Mouse (Mus musculus) urinary bladder, postnatal 36 days (tissue): ENCODE measurements at regions not wholly inside any gene's neighbourhood (a gene's known extent, or its start where the extent isn't known, plus 50 kb on each side); places are given as distances from the start of the nearest gene placed in this dataset.
A peak's percentile ranks its signal among the peaks of the same experiment; 100 is the strongest.
"Not testable (repeated sequence)": the region's sequence is repeated elsewhere in the genome, so short reads cannot be mapped to it uniquely, and the experiment has no call there.

Experiments
- DNase-seq, 2 experiments: peaks; one replicate each; pipeline ENCODE4 v3.0.0; 2022; ENCODE audit warnings: low spot score in 2 of 2, mixed read lengths in 1 of 2

DNA sequence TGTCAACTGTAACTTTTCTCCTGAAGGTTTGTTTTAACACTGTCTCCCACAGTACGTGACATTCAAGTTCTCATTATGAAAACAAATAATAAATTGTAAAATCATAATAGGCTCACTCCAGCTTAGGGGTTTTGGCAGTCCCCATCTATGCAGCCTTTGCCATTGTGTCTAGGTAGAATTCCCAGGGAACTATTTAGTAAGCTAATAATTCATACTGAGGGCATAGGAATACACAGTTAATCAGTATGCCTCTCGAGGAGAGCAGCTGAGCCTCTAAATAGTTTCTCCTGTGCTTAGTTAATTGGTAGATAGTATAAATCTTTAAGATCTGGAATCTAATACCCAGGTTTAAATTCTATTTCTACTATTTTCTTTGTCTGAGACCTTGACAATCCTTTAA lies 191.7 kb downstream of the Tprg start:
- no peak for DNase-seq

GRCm38 (mm10) chr16:25483831-25484254 lies 197.2 kb downstream of the Tprg start:
- peak; percentile 56 to 59 for DNase-seq

DNA sequence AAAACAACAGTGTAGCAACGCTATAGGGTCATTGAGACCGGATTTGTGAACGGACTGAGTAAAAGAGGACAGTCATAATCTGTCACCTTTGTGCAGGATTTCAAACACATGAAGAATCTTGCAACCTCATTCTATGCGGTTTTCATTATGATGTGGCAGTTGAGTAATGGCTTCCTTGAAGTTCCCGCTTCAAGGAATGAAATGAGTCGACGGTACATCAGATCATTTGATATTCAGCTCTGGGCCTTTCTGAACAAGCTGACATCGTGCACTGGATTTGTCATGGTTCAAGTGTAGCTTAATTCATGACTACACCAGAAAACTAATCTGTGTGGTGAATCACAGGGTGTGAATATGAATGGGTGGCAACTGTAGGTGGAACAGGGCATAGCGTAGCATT lies 198.4 kb downstream of the Tprg start:
- DNase-seq: no peak

- DNase-seq: no peak
These were observed 197.0 kb upstream of the Trp63 start for GRCm38 (mm10) chr16:25486477-25487094.

DNA sequence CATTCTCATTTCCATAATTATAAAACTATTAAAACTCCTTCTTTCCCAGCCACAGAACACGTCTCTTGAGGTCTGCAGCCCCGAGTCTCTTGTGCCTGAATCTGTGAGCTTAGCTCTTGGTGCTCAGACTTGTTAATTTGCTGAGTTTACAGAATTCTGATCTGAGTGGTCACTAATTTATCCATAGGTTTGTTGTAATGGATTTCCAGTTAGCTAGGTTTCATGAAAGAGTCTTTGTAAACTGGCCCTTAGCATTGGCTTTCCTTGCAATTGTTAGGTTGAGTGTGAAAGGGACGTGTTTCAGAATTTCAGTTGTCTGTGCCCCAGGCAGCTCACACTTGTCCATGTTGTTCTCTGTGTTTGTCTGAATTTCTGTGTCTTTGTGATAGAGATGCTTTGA lies 192.7 kb upstream of the Trp63 start:
- DNase-seq: no peak

DNA sequence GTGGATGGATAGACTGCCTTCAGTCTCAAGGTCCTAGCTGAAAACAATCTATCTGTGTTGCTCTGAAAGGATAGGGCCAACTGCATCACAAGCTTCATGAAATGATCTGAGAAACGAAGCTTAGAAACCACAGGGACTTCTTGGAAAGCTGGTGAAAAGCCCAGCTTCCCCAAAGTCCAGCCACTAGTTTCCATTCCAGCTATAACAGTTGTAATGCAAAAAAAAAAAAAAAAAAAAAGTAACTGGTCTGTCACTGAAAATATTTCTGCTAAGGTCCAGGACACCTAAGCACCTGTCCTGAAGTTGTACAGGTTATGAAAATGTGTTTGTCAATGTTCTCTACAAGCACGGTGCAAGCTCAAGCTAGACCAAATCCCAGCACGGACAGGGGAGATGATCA lies 189.4 kb upstream of the Trp63 start:
- DNase-seq: no peak

GRCm38 (mm10) chr16:25495586-25496196 lies 187.9 kb upstream of the Trp63 start:
- DNase-seq: no peak

- no peak for DNase-seq
These were observed 178.7 kb upstream of the Trp63 start for GRCm38 (mm10) chr16:25504829-25505228.

DNA sequence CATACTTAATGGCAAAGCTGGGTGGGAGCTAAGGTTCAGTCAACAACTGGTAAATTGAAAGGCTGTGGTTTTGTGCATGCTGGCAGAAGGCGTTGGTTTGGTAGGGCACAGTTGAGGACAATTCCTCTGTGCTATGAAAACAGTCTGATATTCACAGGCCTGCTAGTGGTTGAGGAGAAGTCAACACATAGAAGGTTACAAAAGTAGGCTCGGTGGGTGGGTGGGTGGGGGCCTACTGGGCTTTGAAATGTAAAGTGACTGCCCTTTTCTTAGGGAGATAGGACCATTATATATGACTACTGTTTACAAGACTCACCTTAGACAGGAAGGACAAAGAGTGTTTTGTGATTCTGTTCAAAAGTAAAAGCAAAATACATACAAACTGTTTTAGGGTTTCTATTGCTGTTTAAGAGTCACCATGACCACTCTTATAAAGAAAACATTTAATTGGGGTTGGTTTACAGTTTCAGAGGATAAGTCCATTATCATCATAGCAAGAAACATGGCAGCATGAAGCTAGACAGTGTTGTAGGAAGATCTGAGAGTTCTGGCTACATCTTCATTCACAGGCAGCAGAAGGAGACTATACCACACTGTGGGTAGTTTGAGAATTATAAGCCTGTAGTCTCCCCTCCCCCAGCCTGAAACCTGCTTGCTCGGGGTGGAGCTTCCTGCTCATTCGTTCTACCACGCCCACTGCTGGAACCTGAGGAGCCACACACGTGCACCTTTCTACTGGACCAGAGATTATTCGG lies 166.3 kb upstream of the Trp63 start:
- DNase-seq: no peak

- DNase-seq: not testable (repeated sequence)
These were observed 160.4 kb upstream of the Trp63 start for GRCm38 (mm10) chr16:25523141-25523540.

- no peak for DNase-seq
These were observed 159.9 kb upstream of the Trp63 start for GRCm38 (mm10) chr16:25523621-25524020.

- no peak for DNase-seq
These were observed 155.7 kb upstream of the Trp63 start for GRCm38 (mm10) chr16:25527850-25528249.

- no peak for DNase-seq
These were observed 155.2 kb upstream of the Trp63 start for GRCm38 (mm10) chr16:25528313-25528712.

DNA sequence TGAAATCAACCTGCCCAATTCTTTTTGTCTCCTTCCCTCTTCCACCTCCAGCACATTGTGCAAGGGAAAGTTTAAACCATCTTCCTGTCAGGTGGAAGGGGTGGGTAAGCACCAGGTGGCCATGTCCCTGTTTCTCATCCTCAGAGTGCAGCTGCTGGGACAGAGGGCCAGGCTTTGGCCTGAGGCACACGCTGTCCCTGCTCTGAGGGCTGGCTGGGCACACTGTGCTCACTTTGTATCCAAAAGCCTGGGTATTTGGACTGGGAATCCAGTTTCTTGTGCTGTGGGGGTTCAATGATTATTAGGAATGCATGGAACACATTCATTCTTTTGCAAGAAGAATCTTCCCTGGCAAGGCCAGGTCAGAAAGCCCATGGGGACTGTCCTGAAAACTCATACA lies 153.9 kb upstream of the Trp63 start:
- DNase-seq: no peak

GRCm38 (mm10) chr16:25531761-25532336 lies 151.7 kb upstream of the Trp63 start:
- peak; percentile 6 to 10 for DNase-seq

DNA sequence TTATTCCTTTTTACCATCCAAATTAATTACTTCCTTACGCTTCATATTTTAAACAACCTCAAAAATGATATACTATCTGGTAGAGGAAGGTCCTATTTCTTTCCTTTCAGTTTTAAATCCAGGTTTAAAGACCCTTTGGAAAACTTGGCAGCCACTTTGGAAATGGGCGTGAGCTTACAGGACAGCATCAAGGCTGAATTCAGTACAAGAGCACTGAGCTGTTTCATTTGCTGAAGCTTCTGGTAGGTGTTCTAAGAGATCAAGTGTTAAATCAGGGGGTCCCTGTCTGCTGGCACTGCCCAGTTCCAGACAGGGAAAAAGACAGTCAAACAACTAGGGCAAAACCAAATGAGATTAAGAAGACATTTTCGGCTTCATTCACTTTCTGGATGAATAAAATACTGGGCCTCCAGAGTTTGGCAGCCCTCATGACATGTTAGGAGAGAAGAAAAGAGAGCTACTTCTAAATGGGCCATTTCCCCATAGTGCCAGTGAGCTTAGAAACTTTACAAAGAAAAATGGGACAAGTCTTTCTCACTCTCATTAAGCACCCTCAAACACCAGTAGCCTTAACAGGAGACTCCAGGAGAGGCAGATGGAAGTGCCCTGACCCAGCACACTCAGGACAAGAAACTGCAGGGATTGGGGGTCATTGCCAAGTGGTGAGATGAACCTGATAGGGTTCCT lies 150.9 kb upstream of the Trp63 start:
- DNase-seq: no peak

DNA sequence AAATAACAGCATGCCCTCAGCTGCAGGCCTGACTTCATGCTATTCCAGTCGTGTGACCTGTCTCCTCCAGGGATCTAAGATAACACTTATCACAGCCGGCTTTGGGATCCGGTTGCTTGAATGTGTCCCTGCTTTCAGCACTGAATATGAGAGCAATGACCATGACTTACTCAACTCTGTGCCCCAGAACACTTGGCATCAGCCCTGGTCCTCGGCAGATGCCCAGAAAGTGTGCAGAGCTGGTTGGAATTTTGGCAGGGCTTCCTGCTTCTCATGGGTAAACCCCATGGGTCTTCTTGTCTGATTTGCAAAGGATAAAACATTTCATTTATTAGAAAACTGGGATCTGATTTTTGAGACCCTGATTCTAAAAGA lies 150.4 kb upstream of the Trp63 start:
- DNase-seq: peak in 1 of 2 experiments; percentile 67

GRCm38 (mm10) chr16:25536550-25536949 lies 147.0 kb upstream of the Trp63 start:
- DNase-seq: no peak

GRCm38 (mm10) chr16:25549542-25550110 lies 133.9 kb upstream of the Trp63 start:
- no peak for DNase-seq

DNA sequence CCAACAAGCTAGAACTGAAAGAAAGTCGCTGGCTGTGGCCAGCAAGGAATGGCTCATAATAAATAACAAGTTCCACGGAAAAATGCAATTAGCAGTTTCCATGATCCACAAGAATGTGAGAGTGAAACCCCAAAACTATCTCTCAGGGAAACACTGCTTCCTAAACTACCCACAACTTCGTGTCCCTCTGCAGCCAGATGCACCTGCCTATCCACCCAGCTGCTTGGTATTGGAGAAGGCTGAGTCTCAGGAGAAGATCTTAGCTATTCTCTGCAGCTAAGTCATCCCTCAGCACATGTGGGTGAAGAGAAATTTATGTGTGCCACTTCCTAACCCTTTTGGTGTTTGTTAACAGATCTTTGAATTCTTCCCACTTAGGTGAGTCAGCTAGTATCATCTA lies 126.4 kb upstream of the Trp63 start:
- no peak for DNase-seq

DNA sequence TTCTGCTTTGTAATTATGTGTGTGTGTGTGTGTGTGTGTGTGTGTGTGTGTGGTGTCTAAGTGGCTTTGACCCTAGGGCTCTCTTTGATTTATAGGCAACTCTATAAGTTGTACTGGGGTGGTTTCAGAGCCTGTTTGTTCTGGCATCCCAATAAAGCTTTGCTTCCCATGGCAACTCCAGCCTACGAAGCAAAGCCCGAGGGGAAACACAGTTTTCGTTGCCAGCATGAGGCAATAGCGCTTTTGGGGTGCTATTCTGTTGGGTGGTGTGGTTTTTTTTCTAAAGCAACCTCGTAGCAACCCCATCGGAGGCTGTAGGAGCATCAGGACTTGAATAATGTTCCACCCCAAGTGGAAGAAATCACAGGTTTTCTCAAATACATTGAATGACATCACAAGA lies 103.3 kb upstream of the Trp63 start:
- no peak for DNase-seq
